Mouse (Mus musculus): ENCODE measurements around the gene Smo. TPM values are rescaled to one million over a fixed set of nuclear protein-coding genes. Genes with fewer than 3 reads are reported as not detected.
"Not testable (repeated sequence)": the region's sequence is repeated elsewhere in the genome, so short reads cannot be mapped to it uniquely, and the experiment has no call there.

Gene Smo
- polyA plus RNA-seq, 1 experiment from 2014 or later, result 47.2 TPM

GRCm38 (mm10) chr6:29759012-29759679 lies 23.8 kb downstream of the Smo start:
- H3K9me3 ChIP-seq (replicated peaks; ENCODE audit: control insufficient read depth, low read length), result no peaks in the 10 kb centered on the region
- H3K4me1 ChIP-seq (ENCODE audit: control insufficient read depth, insufficient read depth, low read length), result no peaks in the 10 kb centered on the region
- H3K27me3 ChIP-seq (ENCODE audit: control insufficient read depth, insufficient read depth, low read length), result no peaks in the 10 kb centered on the region
- no peak overlapping the region for H3K4me2 ChIP-seq (ENCODE audit: low read depth, low read length)
- peaks cover 10% of the 10 kb centered on the region for H3K36me3 ChIP-seq (replicated peaks; ENCODE audit: control insufficient read depth, insufficient read depth, low read depth, low read length)
- WGBS, result 79% methylated on average over 13 of the region's 13 CpGs
- no peak overlapping the region for H3K9ac ChIP-seq (replicated peaks; ENCODE audit: low read length)
- H3K27ac ChIP-seq (replicated peaks; ENCODE audit: low read depth, low read length), result no peak overlapping the region
- DNase-seq (ENCODE audit: low spot score) (no peak), ATAC-seq (replicated peaks; ENCODE audit: insufficient number of reproducible peaks, low FRiP score, low TSS enrichment, low read depth) (no peak)
- H3K4me3 ChIP-seq (ENCODE audit: low read depth, low read length), result no peak overlapping the region

- H3K36me3 ChIP-seq (replicated peaks; ENCODE audit: control insufficient read depth, insufficient read depth, low read depth, low read length), result peaks cover 10% of the 10 kb centered on the region
- H3K4me2 ChIP-seq (ENCODE audit: low read depth, low read length); H3K4me3 ChIP-seq (ENCODE audit: low read depth, low read length); ATAC-seq (replicated peaks; ENCODE audit: insufficient number of reproducible peaks, low FRiP score, low TSS enrichment, low read depth); H3K27ac ChIP-seq (replicated peaks; ENCODE audit: low read depth, low read length); H3K9me3 ChIP-seq (replicated peaks; ENCODE audit: control insufficient read depth, low read length); H3K9ac ChIP-seq (replicated peaks; ENCODE audit: low read length); H3K4me1 ChIP-seq (ENCODE audit: control insufficient read depth, insufficient read depth, low read length); DNase-seq (ENCODE audit: low spot score); H3K27me3 ChIP-seq (ENCODE audit: control insufficient read depth, insufficient read depth, low read length): not testable (repeated sequence)
- WGBS, result 81% methylated on average over 2 of the region's 2 CpGs
Observed at GRCm38 (mm10) chr6:29760397-29760796, 25.1 kb downstream of the Smo start.

GRCm38 (mm10) chr6:29761282-29761681 lies 26.0 kb downstream of the Smo start:
- no peak for ATAC-seq (replicated peaks; ENCODE audit: insufficient number of reproducible peaks, low FRiP score, low TSS enrichment, low read depth)
- no peak overlapping the region for H3K4me2 ChIP-seq (ENCODE audit: low read depth, low read length)
- no peak overlapping the region for H3K4me3 ChIP-seq (ENCODE audit: low read depth, low read length)
- no peaks in the 10 kb centered on the region for H3K27me3 ChIP-seq (ENCODE audit: control insufficient read depth, insufficient read depth, low read length)
- no peak overlapping the region for H3K27ac ChIP-seq (replicated peaks; ENCODE audit: low read depth, low read length)
- WGBS, result 85% methylated on average over 4 of the region's 4 CpGs
- no peak for DNase-seq (ENCODE audit: low spot score)
- no peaks in the 10 kb centered on the region for H3K4me1 ChIP-seq (ENCODE audit: control insufficient read depth, insufficient read depth, low read length)
- peaks cover 7% of the 10 kb centered on the region for H3K36me3 ChIP-seq (replicated peaks; ENCODE audit: control insufficient read depth, insufficient read depth, low read depth, low read length)
- no peaks in the 10 kb centered on the region for H3K9me3 ChIP-seq (replicated peaks; ENCODE audit: control insufficient read depth, low read length)
- H3K9ac ChIP-seq (replicated peaks; ENCODE audit: low read length), result no peak overlapping the region

DNA sequence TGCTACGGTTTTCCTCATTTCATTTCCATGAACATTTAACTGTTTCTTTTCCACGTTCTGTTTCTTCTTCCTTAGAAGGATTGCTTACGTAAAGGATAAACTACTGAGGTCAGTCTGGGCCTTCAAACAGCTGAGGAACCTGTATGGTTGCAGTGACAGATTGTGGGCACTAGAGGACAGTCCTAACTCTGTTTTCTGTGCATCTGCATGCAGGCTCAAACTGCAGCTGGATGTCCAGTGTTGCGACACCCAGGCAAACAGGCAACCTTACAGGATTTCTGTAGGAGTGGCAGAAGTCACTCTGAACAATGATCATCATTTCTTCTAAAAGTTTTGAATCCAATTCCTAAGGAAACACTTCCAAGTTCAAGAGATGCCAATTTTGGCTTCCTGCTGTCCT lies 27.2 kb downstream of the Smo start:
- no peak for ATAC-seq (replicated peaks; ENCODE audit: insufficient number of reproducible peaks, low FRiP score, low TSS enrichment, low read depth)
- no peaks in the 10 kb centered on the region for H3K9me3 ChIP-seq (replicated peaks; ENCODE audit: control insufficient read depth, low read length)

GRCm38 (mm10) chr6:29766874-29767273 lies 31.6 kb downstream of the Smo start:
- Histone ChIP-seq H3K9ac (replicated peaks; ENCODE audit: low read length) (no peak overlapping the region), H3K27me3 (ENCODE audit: control insufficient read depth, insufficient read depth, low read length) (no peaks in the 10 kb centered on the region), H3K27ac (replicated peaks; ENCODE audit: low read depth, low read length) (no peak overlapping the region), H3K4me3 (ENCODE audit: low read depth, low read length) (no peak overlapping the region), H3K4me2 (ENCODE audit: low read depth, low read length) (no peak overlapping the region), H3K36me3 (replicated peaks; ENCODE audit: control insufficient read depth, insufficient read depth, low read depth, low read length) (no peaks in the 10 kb centered on the region), H3K9me3 (replicated peaks; ENCODE audit: control insufficient read depth, low read length) (no peaks in the 10 kb centered on the region), H3K4me1 (ENCODE audit: control insufficient read depth, insufficient read depth, low read length) (no peaks in the 10 kb centered on the region)
- no peak for DNase-seq (ENCODE audit: low spot score)
- ATAC-seq (replicated peaks; ENCODE audit: insufficient number of reproducible peaks, low FRiP score, low TSS enrichment, low read depth), result no peak
- 90% methylated on average over 2 of the region's 2 CpGs for WGBS

More for the DNA sequence above, 27.2 kb downstream of the Smo start:
- no peaks in the 10 kb centered on the region for H3K4me1 ChIP-seq (ENCODE audit: control insufficient read depth, insufficient read depth, low read length)
- no peak overlapping the region for H3K4me3 ChIP-seq (ENCODE audit: low read depth, low read length)
- H3K9ac ChIP-seq (replicated peaks; ENCODE audit: low read length), result no peak overlapping the region
- DNase-seq (ENCODE audit: low spot score), result peak; percentile 47
- H3K27ac ChIP-seq (replicated peaks; ENCODE audit: low read depth, low read length), result no peak overlapping the region
- no peaks in the 10 kb centered on the region for H3K27me3 ChIP-seq (ENCODE audit: control insufficient read depth, insufficient read depth, low read length)
- H3K4me2 ChIP-seq (ENCODE audit: low read depth, low read length), result no peak overlapping the region
- 57% methylated on average over 4 of the region's 4 CpGs for WGBS
- peaks cover 4% of the 10 kb centered on the region; the same call in 1 of the 2 replicates for H3K36me3 ChIP-seq (replicated peaks; ENCODE audit: control insufficient read depth, insufficient read depth, low read depth, low read length)

GRCm38 (mm10) chr6:29767813-29768660 lies 32.7 kb downstream of the Smo start, which contains the start of gene Ahcyl2:
Ahcyl2 (plus strand) TSS chr6:29768011.
- WGBS, result under 1% methylated on average over 52 of the region's 61 CpGs
- H3K36me3 ChIP-seq (replicated peaks; ENCODE audit: control insufficient read depth, insufficient read depth, low read depth, low read length), result no peaks in the 10 kb centered on the region
- peak; percentile 97 for ATAC-seq (replicated peaks; ENCODE audit: insufficient number of reproducible peaks, low FRiP score, low TSS enrichment, low read depth)

GRCm38 (mm10) chr6:29768791-29769441 lies 33.6 kb downstream of the Smo start:
- peak; percentile 40 for DNase-seq (ENCODE audit: low spot score)
- Histone ChIP-seq H3K4me2 (ENCODE audit: low read depth, low read length) (peak overlapping the region; percentile 72), H3K27me3 (ENCODE audit: control insufficient read depth, insufficient read depth, low read length) (no peaks in the 10 kb centered on the region), H3K27ac (replicated peaks; ENCODE audit: low read depth, low read length) (peak overlapping the region; percentile 72), H3K4me1 (ENCODE audit: control insufficient read depth, insufficient read depth, low read length) (no peaks in the 10 kb centered on the region), H3K9ac (replicated peaks; ENCODE audit: low read length) (peak overlapping the region; percentile 72), H3K36me3 (replicated peaks; ENCODE audit: control insufficient read depth, insufficient read depth, low read depth, low read length) (no peaks in the 10 kb centered on the region), H3K4me3 (ENCODE audit: low read depth, low read length) (peak overlapping the region; percentile 69), H3K9me3 (replicated peaks; ENCODE audit: control insufficient read depth, low read length) (no peaks in the 10 kb centered on the region)
- 0% methylated on average over 39 of the region's 50 CpGs for WGBS
- peak; percentile 54 for ATAC-seq (replicated peaks; ENCODE audit: insufficient number of reproducible peaks, low FRiP score, low TSS enrichment, low read depth)

More at GRCm38 (mm10) chr6:29767813-29768660, 32.7 kb downstream of the Smo start, which contains the start of gene Ahcyl2:
- Histone ChIP-seq H3K4me1 (ENCODE audit: control insufficient read depth, insufficient read depth, low read length) (no peaks in the 10 kb centered on the region), H3K27ac (replicated peaks; ENCODE audit: low read depth, low read length) (peak within 1 kb of the TSS; percentile 72), H3K9ac (replicated peaks; ENCODE audit: low read length) (peak within 1 kb of the TSS; percentile 72), H3K4me3 (ENCODE audit: low read depth, low read length) (peak within 1 kb of the TSS; percentile 69), H3K27me3 (ENCODE audit: control insufficient read depth, insufficient read depth, low read length) (no peaks in the 10 kb centered on the region), H3K9me3 (replicated peaks; ENCODE audit: control insufficient read depth, low read length) (no peaks in the 10 kb centered on the region), H3K4me2 (ENCODE audit: low read depth, low read length) (peak within 1 kb of the TSS; percentile 72)
- DNase-seq (ENCODE audit: low spot score), result peak; percentile 95
